Mouse (Mus musculus) intestine, embryonic 16.5 days (tissue): ENCODE results near the gene Prrt1. TPM values are rescaled to one million over a fixed set of nuclear protein-coding genes. Genes with fewer than 3 reads are reported as not detected.

Source experiments
- ATAC-seq: fragments of 200-750 bp; cut with Nextera tagmentation; 2 replicates; pipeline ENCODE4 v1.8.0; 2017; ENCODE audit warnings: moderate TSS enrichment, moderate library complexity
- H3K27ac ChIP-seq: fragments of 300-500 bp; sonication (generic); 2 replicates; pipeline ENCODE4 v1.5.1; 2014; ENCODE audit warnings: mild to moderate bottlenecking, low read length
- H3K27me3 ChIP-seq: fragments of 300-500 bp; sonication (generic); replicated peaks from 2 replicates; pipeline ENCODE4 v1.6.1; 2014; ENCODE audit warnings: low read length, control low read depth, mixed read lengths; ENCODE audit not compliant: control insufficient read depth, insufficient read depth
- H3K36me3 ChIP-seq: fragments of 300-500 bp; sonication (generic); 2 replicates; pipeline ENCODE4 v1.6.1; 2014; ENCODE audit warnings: low read length, control low read depth; ENCODE audit not compliant: control insufficient read depth, insufficient read depth
- H3K4me1 ChIP-seq: fragments of 300-500 bp; sonication (generic); 2 replicates; pipeline ENCODE4 v1.6.1; 2014; ENCODE audit warnings: low read length, control low read depth, mixed read lengths; ENCODE audit not compliant: control insufficient read depth, insufficient read depth
- H3K4me2 ChIP-seq: fragments of 300-500 bp; sonication (generic); 2 replicates; pipeline ENCODE4 v1.6.1; 2014; ENCODE audit warnings: low read depth, low read length, control low read depth
- H3K4me3 ChIP-seq: fragments of 300-500 bp; sonication (generic); 2 replicates; pipeline ENCODE4 v1.5.1; 2014; ENCODE audit warnings: mild to moderate bottlenecking, low read length
- H3K9ac ChIP-seq: fragments of 300-500 bp; sonication (generic); 2 replicates; pipeline ENCODE4 v1.6.1; 2014; ENCODE audit warnings: low read depth, low read length
- H3K9me3 ChIP-seq: fragments of 300-500 bp; sonication (generic); 2 replicates; pipeline ENCODE4 v1.6.1; 2016; ENCODE audit warnings: low read length, control low read depth; ENCODE audit not compliant: control insufficient read depth
- WGBS: fragments of 180-500 bp; shearing (Covaris S2); extraction: QIAGEN DNeasy Blood & Tissue Kit; methylation state at CpG from one replicate; pipeline ENCODE4 v1.1.7; 2014; 5-methylcytosine and 5-hydroxymethylcytosine counted together
- polyA plus RNA-seq: library from polyadenylated mRNA; unstranded; fragments of >200 nt; fragmentation: Nextera tagmentation; extraction: Ambion mirVana; gene quantifications from 2 replicates; pipeline ENCODE4 v1.2.1, GENCODE M21; 2015

Prrt1 gene
- 0.32 and 0.47 TPM in 2 replicates for polyA plus RNA-seq

GRCm38 (mm10) chr17:34629221-34629751 lies at the start of gene Prrt1:
Gene Prrt1, plus strand, starts transcription at chr17:34629533.
- Histone ChIP-seq H3K4me3 (peak within 1 kb of the TSS; percentile 78), H3K4me2 (peak within 1 kb of the TSS; percentile 74), H3K9ac (peak within 1 kb of the TSS; percentile 75), H3K4me1 (peaks cover 35% of the 10 kb centered on the region), H3K36me3 (0 out of 2 replicates have a peak, but pooled peaks cover 4% of the 10 kb centered on the region), H3K27me3 (peaks cover 18% of the 10 kb centered on the region), H3K9me3 (no peaks in the 10 kb centered on the region), H3K27ac (peak within 1 kb of the TSS; percentile 97)
- ATAC-seq: no peak
- WGBS: 7% methylated on average over 16 of the region's 16 CpGs

DNA sequence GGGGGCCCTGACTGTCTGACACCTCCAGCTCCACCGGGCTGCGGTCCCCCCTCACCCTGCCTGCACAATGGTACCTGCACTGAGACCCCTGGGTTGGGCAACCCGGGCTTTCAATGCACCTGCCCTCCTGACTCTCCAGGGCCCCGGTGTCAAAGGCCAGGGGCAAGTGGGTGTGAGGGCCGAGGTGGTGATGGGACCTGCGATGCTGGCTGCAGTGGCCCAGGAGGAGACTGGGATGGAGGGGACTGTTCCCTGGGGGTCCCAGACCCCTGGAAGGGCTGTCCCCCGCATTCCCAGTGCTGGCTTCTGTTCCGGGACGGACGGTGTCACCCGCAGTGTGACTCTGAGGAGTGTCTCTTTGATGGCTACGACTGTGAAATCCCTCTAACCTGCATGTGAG lies 46.8 kb upstream of the Prrt1 start:
- Histone ChIP-seq H3K9me3 (no peaks in the 10 kb centered on the region), H3K4me2 (no peak overlapping the region), H3K27ac (no peak overlapping the region), H3K36me3 (no peaks in the 10 kb centered on the region), H3K9ac (no peak overlapping the region), H3K4me1 (peaks cover 12% of the 10 kb centered on the region; the same call in 1 of the 2 replicates), H3K27me3 (no peaks in the 10 kb centered on the region), H3K4me3 (no peak overlapping the region)
- ATAC-seq: no peak
- WGBS: 88% methylated on average over 12 of the region's 12 CpGs

- Histone ChIP-seq H3K4me1 (peaks cover 16% of the 10 kb centered on the region), H3K4me3 (no peak overlapping the region), H3K36me3 (no peaks in the 10 kb centered on the region), H3K27ac (no peak overlapping the region), H3K27me3 (no peaks in the 10 kb centered on the region), H3K4me2 (no peak overlapping the region), H3K9me3 (no peaks in the 10 kb centered on the region), H3K9ac (no peak overlapping the region)
- ATAC-seq: no peak
- 58% methylated on average over 7 of the region's 7 CpGs for WGBS
These were observed 45.9 kb upstream of the Prrt1 start for GRCm38 (mm10) chr17:34583397-34583796.

DNA sequence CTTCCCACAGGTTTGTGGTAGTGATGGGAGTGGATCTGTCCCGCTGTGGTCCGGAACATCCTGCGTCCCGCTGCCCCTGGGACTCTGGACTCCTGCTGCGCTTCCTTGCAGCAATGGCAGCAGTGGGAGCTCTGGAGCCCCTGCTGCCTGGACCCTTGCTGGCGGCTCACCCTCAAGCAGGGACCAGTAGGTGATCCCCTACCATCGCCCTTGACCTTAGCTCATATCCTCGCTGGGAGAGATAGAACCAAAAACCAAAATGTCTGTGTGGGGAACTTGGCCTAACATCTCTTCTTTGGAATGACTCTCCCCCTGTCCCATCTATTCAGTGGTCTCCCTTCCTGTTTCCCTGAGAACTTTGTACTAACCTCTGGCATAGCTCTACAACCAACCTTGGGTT lies 45.5 kb upstream of the Prrt1 start:
- H3K4me2 ChIP-seq: no peak overlapping the region
- no peaks in the 10 kb centered on the region for H3K9me3 ChIP-seq
- H3K36me3 ChIP-seq: no peaks in the 10 kb centered on the region
- 93% methylated on average over 8 of the region's 8 CpGs for WGBS
- no peak overlapping the region for H3K4me3 ChIP-seq
- no peak for ATAC-seq
- peaks cover 19% of the 10 kb centered on the region for H3K4me1 ChIP-seq
- H3K27me3 ChIP-seq: no peaks in the 10 kb centered on the region
- no peak overlapping the region for H3K27ac ChIP-seq
- H3K9ac ChIP-seq: no peak overlapping the region

DNA sequence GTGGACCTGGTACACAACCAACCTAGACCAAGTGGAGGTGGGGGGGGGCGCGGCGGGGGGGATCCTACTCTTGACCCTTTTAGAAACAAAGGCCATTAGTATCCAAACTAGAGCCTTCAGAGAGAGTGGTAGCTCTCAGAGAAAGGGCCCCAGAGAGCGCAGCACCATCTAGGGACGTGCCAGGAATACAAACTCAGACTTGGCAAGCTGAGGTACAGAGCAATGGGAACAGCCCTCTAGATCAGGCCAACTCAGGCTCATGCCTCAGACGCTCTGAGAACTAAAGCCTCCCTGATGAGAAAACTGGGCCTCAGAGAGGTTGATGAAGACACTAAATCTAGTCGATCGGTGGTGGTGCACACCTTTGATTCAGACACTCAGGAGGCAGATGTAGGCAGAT lies 44.2 kb upstream of the Prrt1 start:
- H3K4me3 ChIP-seq: no peak overlapping the region
- peaks cover 32% of the 10 kb centered on the region for H3K4me1 ChIP-seq
- H3K4me2 ChIP-seq: no peak overlapping the region
- no peaks in the 10 kb centered on the region for H3K27me3 ChIP-seq
- no peak overlapping the region for H3K27ac ChIP-seq
- ATAC-seq: no peak
- H3K36me3 ChIP-seq: no peaks in the 10 kb centered on the region
- no peak overlapping the region for H3K9ac ChIP-seq
- WGBS: 86% methylated on average over 8 of the region's 8 CpGs
- no peaks in the 10 kb centered on the region for H3K9me3 ChIP-seq

DNA sequence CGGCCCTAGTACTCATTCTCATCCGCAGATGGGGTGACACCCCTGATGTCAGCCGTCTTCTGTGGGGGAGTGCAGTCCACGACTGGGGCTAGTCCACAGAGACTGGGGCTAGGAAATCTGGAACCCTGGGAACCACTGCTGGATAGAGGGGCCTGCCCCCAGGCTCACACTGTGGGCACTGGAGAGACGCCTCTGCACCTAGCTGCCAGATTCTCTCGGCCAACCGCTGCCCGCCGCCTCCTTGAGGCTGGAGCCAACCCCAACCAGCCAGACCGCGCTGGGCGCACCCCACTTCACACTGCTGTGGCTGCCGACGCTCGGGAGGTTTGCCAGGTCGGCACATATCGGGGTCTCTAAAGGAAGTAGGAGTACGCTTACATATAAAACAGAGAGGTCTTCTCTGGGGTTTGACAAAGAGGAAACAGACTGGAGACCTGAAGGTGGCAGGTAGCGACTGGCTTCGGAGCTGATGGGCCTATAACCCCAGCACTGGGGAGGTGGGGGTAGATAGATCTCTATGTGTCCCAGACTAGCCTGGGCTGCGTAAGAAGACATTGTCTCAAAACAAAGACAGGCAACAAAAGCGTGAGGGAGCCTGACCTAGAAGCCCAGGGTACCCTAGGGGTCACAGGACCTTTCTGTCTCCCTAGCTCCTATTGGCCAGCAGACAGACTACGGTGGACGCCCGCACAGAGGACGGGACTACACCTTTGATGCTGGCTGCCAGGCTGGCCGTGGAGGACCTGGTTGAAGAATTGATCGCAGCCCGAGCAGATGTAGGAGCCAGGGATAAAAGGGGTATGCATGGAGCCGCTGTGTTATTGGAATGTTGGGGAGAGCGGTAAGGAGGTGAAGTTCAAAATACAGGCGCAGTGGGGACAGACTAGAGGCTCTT lies 43.2 kb upstream of the Prrt1 start:
- Histone ChIP-seq H3K9ac (peak overlapping the region; percentile 96; the same call in 1 of the 2 replicates), H3K4me1 (peaks cover 42% of the 10 kb centered on the region), H3K27me3 (no peaks in the 10 kb centered on the region), H3K36me3 (no peaks in the 10 kb centered on the region), H3K9me3 (no peaks in the 10 kb centered on the region), H3K4me3 (peak overlapping the region; percentile 82), H3K27ac (peak overlapping the region; percentile 95), H3K4me2 (peak overlapping the region; percentile 98)
- ATAC-seq: no peak
- WGBS: 36% methylated on average over 32 of the region's 32 CpGs

DNA sequence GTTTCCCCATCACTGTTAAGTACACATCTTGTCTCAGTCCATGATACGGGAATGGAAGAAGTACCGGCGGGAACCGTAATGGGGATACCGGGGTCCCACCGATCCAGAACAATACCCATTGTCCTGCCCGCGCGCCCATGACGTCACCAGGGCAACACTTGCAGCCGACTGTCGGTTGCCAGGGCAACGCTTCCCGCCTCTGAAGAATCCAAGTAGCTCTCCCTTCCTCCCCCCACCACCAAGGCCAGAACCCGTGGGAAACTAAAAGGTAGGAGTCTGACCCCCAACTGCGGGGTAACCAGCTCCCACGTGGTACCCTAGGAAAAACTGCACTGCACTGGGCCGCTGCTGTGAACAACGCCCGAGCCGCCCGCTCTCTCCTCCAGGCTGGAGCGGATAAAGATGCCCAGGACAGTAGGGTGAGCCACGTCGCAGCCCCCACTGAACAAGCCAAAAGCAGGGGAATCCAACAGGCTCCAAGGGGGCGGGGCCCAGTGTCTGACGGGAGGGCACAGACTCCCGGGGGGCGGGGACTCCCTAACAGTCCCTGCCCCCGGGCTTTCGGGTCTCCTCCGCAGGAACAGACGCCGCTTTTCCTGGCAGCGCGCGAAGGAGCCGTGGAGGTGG lies 42.4 kb upstream of the Prrt1 start:
- Histone ChIP-seq H3K9ac (peak overlapping the region; percentile 96), H3K27ac (peak overlapping the region; percentile 95), H3K36me3 (no peaks in the 10 kb centered on the region), H3K9me3 (no peaks in the 10 kb centered on the region), H3K27me3 (no peaks in the 10 kb centered on the region), H3K4me2 (peak overlapping the region; percentile 98), H3K4me3 (peak overlapping the region; percentile 82), H3K4me1 (peaks cover 49% of the 10 kb centered on the region)
- peak; percentile 85 for ATAC-seq
- 1% methylated on average over 38 of the region's 38 CpGs for WGBS

DNA sequence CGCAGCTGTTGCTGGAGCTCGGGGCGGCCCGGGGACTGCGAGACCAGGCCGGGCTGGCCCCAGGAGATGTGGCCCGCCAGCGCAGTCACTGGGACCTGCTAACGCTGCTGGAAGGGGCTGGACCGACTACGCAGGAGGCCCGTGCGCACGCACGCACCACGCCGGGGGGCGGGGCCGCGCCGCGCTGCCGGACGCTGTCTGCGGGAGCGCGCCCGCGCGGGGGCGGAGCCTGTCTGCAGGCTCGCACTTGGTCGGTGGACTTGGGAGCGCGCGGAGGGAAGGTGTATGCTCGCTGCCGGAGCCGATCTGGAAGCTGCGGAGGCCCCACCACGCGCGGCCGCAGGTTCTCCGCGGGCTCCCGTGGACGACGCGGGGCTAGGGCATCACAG lies 41.9 kb upstream of the Prrt1 start:
- H3K27ac ChIP-seq: peak overlapping the region; percentile 95
- no peaks in the 10 kb centered on the region for H3K27me3 ChIP-seq
- peaks cover 49% of the 10 kb centered on the region for H3K4me1 ChIP-seq
- WGBS: under 1% methylated on average over 49 of the region's 50 CpGs
- peak overlapping the region; percentile 96 for H3K9ac ChIP-seq
- H3K36me3 ChIP-seq: no peaks in the 10 kb centered on the region
- H3K9me3 ChIP-seq: no peaks in the 10 kb centered on the region
- peak overlapping the region; percentile 82 for H3K4me3 ChIP-seq
- ATAC-seq: peak; percentile 90
- peak overlapping the region; percentile 98 for H3K4me2 ChIP-seq

DNA sequence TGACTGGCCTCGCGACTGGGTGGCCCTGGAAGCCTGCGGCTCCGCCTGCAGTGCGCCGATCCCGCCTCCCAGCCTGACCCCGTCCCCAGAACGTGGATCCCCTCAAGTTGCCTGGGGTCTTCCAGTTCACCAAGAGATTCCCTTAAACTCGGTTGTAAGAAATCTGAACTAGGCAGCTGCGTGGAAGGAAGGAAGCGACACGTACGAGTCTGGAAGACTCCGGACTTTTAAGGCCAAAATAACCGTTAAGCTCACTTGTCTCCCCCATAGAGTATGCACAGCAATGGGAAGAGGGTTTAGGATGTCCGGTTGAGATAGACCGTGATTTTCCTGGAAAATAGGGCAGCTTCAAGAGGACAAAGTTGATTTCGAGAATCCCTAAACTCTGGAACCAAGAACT lies 41.5 kb upstream of the Prrt1 start:
- Histone ChIP-seq H3K27me3 (no peaks in the 10 kb centered on the region), H3K4me1 (peaks cover 49% of the 10 kb centered on the region), H3K36me3 (no peaks in the 10 kb centered on the region), H3K9ac (peak overlapping the region; percentile 96), H3K27ac (peak overlapping the region; percentile 95), H3K4me3 (peak overlapping the region; percentile 82), H3K4me2 (peak overlapping the region; percentile 70), H3K9me3 (no peaks in the 10 kb centered on the region)
- ATAC-seq: no peak
- 3% methylated on average over 19 of the region's 19 CpGs for WGBS
